Mouse (Mus musculus) cerebellum, adult 18-20 months (tissue): ENCODE measurements around the gene Sptbn4.

Experiments
- DNase-seq, 2 experiments: peaks; one replicate each; pipeline ENCODE4 v3.0.0; 2021

Sptbn4 gene

GRCm38 (mm10) chr7:27429135-27429534, 18.4 kb downstream of the Sptbn4 start:
- no peak for DNase-seq

GRCm38 (mm10) chr7:27428002-27428401, 19.5 kb downstream of the Sptbn4 start:
- DNase-seq: no peak

GRCm38 (mm10) chr7:27427387-27427786, 20.1 kb downstream of the Sptbn4 start:
- DNase-seq: no peak

GRCm38 (mm10) chr7:27423556-27424326, 23.7 kb downstream of the Sptbn4 start:
- DNase-seq: no peak

- DNase-seq: no peak
These were observed 28.4 kb downstream of the Sptbn4 start for GRCm38 (mm10) chr7:27419101-27419500.

- DNase-seq: no peak
These were observed 30.3 kb downstream of the Sptbn4 start for GRCm38 (mm10) chr7:27417151-27417550.

GRCm38 (mm10) chr7:27408379-27409176, 38.9 kb downstream of the Sptbn4 start:
- DNase-seq: peak; percentile 85 to 92

GRCm38 (mm10) chr7:27407816-27408215, 39.7 kb downstream of the Sptbn4 start:
- DNase-seq: no peak

GRCm38 (mm10) chr7:27406481-27406880, 41.0 kb downstream of the Sptbn4 start:
- no peak for DNase-seq

GRCm38 (mm10) chr7:27404203-27404942, 43.1 kb downstream of the Sptbn4 start:
- no peak for DNase-seq

- peak; percentile 84 to 90 for DNase-seq
These were observed 44.8 kb downstream of the Sptbn4 start for GRCm38 (mm10) chr7:27402675-27403074.

GRCm38 (mm10) chr7:27400545-27400944, 46.9 kb downstream of the Sptbn4 start:
- DNase-seq: no peak

GRCm38 (mm10) chr7:27397048-27397949, 50.2 kb downstream of the Sptbn4 start:
- DNase-seq: peak; percentile 48 to 66

- DNase-seq: peak; percentile 59 to 83
These were observed 51.1 kb downstream of the Sptbn4 start for GRCm38 (mm10) chr7:27396184-27397047.

GRCm38 (mm10) chr7:27395521-27396183, 51.8 kb downstream of the Sptbn4 start:
- peak; percentile 55 to 58 for DNase-seq

- DNase-seq: peak; percentile 66 to 70
These were observed 56.1 kb downstream of the Sptbn4 start for GRCm38 (mm10) chr7:27391416-27391815.

- no peak for DNase-seq
These were observed 58.3 kb downstream of the Sptbn4 start for GRCm38 (mm10) chr7:27389213-27389612.

- DNase-seq: peak; percentile 36 to 62
These were observed 62.8 kb downstream of the Sptbn4 start for GRCm38 (mm10) chr7:27384731-27385130.

GRCm38 (mm10) chr7:27384134-27384533, 63.4 kb downstream of the Sptbn4 start:
- peak; percentile 75 for DNase-seq

- no peak for DNase-seq
These were observed 64.3 kb downstream of the Sptbn4 start for GRCm38 (mm10) chr7:27383233-27383632.

- no peak for DNase-seq
These were observed 65.9 kb downstream of the Sptbn4 start for GRCm38 (mm10) chr7:27381560-27381959.
